Mouse (Mus musculus): Measurements from ENCODE around the gene Plekhg5.
A peak's percentile ranks its signal among the peaks of the same experiment; 100 is the strongest.

Plekhg5 gene

DNA sequence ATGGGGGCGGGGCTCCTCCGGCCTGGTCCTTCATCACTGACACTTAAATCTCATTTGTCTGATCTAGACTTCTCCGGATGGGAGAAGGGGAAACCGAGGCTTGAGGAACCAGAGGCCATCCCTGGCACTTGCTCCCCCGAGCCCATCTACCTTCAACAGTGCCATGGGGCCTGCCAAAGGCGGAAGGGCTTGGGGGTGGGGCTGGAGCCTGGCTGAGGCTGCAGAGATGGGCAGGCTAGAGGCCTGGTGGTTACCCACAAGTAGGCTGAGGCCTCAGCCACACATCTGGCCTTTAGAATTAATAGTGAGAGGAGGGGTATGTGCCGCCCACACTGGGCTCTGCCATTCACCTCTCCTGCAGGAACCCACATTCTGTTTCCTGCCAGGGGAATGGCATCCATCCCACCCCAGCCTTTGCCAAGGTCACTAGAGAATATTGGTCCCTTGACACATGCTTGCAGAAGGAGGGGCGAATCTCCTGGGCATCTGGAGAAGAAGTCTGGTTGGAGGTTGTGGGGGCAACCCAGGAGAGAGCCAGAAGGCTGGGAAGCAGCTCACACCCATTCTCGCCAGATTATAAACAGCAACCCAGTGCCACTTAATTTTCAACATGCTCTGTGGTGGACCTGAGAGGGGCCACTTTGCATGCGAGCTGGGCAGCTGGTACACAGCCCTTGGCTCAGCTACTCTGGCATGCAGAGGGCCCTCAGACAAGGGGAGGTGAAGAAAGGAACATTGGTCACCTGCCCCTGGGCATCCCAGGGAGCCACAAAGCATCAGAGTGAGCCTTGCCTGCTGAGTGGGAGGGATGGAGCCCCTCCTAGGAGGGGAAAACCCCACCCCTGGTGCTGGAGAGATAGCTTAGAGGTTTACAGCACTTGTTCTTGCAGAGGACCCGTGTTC, 1.6 kb upstream of the Plekhg5 start:
- no peak for DNase-seq

GRCm38 (mm10) chr4:152072655-152073054, 357 bp downstream of the Plekhg5 start:
- DNase-seq: no peak

DNA sequence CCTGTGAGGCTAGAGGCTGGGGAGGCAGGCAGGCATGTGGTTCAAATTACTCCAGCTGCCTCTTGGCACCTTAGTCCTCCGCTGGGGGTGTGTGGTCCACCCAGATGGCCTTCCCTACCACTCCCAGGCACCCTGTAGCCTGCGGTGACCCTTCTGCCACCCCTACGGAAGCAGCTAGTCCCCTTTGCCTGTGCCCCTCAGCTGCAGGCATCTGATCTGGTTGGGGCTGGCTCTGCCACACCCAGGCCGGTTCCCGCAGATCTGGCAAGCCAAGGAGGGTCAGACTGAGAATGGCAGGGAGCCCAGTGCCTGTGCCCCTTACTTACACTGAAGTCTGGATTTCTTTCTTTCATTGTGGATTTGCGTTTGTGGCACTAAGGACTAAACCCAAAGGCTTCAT, 1.4 kb downstream of the Plekhg5 start:
- DNase-seq: no peak

DNA sequence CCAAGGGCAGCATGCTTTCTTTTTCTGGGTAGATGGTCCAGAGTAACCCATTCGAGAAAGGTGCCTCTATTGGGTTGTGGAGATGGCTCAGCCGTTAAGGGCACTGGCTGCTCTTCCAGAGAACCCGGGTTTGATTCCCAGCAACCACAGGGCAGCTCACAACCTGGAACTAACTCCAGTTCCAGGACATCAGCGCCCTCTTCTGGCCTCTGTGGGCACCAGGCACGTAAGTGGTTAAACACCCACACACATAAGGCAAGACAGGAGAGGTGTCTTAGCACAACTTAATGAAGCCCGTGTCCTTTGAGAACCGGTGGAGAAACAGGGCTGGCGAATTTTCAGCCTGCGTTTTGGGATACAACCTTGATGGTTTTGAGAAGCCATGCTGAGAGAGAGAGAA, 2.2 kb downstream of the Plekhg5 start:
- DNase-seq: no peak

DNA sequence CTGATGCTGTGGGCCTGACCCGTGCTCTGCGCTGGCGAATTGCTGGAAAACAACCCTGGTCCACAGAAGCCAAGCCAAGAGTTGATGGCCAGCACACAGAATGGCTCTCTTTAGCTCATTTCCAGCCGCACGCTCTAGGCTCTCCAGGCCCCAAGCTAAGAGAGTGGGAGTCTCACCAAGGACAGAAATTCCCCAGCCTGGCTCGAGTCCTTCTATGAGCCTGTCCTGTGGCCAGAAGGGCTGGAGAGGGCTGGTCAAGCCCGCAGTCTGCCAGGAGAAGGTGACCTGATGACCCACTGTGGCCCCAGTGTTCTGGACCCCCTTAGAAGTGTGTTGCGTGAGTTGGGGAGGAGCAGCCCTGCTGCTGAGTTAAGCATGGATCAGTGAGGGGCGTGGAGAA, 4.9 kb downstream of the Plekhg5 start:
- DNase-seq: no peak

DNA sequence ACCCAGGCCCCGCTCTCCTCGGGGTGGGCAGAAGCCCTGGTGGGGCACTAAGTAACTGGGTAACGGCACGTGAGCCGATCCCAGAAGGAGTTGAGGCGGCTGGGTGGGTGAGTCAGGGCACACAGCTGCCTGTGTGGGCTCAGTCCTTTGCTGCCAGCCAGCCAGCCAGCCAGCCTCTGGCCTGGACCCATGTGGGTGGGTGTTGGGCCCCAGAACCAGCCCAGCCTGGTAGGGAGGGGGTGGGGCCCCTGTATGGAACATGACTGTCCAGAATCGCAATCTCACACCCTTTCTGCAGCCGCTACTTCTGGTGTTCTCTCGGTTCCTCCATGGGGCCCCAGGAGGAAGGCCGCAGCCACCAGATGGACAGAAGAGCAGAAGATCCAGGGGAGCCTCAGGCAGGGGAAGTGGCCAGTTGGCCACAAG, 5.8 kb downstream of the Plekhg5 start:
- DNase-seq: no peak

- no peak for DNase-seq
Measured at GRCm38 (mm10) chr4:152079261-152079660, 7.0 kb downstream of the Plekhg5 start.

- DNase-seq: no peak
Measured at GRCm38 (mm10) chr4:152079931-152080330, 7.6 kb downstream of the Plekhg5 start.

DNA sequence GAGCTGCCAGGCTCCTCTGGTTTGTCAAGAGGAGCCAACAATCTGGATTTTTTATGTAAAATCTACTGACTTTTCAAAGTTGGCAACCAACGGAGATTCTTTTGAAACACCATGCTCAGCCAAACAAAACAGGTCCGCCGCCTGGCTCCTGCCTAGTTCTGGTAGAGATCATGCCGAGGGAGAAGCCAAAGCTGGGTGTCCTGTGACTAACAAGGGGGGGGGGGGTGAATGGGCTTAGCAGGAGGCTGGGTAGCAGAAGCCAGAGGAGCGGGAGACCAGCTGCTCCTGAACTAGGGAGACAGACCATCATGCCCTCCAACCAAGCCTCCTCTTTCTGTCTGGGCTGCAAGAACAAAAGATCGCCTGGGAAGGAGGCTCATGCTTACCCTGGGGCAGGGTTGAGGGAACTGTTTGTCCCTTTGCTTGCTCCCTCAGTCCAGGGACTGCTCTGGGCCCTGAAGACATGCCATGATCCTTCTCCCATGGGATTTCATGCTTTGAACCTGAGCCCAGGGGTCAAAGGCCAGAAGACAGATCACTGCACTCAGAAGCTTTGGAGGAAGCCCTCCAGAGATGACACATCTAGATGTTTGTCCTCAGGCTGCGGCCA, 11.4 kb downstream of the Plekhg5 start:
- DNase-seq: no peak

- DNase-seq: no peak
Measured at GRCm38 (mm10) chr4:152084616-152085015, 12.3 kb downstream of the Plekhg5 start.

GRCm38 (mm10) chr4:152086505-152087210, 14.4 kb downstream of the Plekhg5 start:
- DNase-seq: peak; percentile 74

DNA sequence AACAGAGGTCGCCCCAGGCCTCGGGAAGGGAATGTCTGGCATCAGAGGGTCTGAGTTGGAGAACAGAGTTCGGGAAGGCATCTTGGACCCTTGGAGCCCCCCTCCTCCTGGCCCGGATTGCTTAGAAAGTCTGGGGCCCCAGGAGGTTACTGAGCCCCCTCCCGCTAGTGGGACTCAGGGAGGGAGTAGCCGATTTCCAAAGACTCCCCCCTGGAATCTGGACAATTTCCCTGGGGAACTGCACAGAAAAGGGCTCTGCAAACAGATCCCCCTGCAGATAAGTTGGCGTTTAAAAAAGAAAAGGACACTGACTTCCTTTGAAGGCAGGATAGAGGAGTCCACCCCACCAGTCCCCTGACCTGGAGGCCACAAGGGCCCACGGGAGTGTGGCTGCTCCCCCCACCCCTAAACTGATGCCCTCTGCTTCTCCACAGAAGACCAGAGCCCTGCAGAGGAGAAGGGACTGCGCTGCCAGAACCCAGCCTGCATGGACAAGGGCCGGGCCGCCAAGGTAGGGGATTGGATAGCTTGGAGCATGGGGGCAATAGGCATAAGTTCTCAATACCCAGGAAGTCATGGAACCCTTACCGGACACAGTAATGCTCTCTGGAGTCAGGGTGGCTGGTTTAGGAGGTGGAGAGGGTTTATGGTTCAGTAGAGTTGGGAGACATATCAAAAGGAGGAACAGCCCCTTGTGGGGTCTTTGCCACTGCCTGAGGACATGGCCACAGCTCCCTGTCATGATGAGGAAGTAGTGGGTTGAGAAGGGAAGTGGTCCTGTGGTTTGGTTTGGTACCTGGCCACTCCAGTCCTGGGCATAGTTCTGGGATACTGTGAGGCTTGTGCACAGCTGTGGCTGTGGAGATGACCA, 15.1 kb downstream of the Plekhg5 start:
- no peak for DNase-seq

DNA sequence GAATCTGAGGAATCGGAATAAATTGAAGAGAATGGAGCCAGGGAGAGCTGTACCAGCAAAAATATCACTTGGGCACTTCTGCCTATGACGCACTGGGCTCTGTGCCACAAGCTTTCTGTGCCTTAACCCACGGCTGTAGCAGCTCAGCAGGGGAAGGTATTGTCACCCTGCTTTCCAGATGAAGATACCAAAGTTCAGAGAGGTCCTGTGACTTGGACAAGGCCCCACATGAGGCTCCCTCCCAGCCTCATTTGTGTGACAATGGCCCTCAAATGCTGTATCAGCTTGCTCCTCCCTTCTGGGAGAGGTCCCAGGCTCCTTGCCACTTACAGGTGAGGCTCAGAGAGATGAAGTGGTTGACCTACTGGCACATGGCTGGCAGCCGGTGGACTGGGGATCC, 15.8 kb downstream of the Plekhg5 start:
- no peak for DNase-seq

DNA sequence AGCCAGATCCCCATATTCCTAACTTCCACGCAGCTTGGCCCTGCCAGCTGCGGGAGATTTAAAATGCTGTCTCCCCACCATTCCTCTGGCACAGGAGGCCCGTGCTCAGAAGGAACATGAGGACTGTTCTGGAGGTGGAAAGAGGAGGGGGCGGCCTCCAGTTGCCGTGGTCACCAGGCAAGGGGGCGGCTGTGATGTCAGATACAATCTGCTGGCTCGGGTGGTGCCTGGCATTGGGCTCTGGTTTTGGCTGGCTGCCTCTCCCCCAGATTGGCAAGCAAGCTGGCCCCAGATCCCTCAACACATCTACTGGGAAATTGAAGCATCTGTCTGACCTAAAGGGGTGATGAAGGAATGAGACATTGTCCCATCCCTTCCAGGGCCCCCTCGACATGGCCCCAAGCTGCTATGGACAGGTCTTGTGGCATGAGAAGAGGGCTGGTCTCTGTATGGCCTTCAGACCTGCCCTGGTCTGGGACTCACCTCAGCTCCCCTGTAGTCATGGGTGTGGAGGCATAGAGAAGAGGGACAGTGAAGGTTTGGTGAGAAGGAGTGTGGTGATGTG, 16.3 kb downstream of the Plekhg5 start:
- no peak for DNase-seq

DNA sequence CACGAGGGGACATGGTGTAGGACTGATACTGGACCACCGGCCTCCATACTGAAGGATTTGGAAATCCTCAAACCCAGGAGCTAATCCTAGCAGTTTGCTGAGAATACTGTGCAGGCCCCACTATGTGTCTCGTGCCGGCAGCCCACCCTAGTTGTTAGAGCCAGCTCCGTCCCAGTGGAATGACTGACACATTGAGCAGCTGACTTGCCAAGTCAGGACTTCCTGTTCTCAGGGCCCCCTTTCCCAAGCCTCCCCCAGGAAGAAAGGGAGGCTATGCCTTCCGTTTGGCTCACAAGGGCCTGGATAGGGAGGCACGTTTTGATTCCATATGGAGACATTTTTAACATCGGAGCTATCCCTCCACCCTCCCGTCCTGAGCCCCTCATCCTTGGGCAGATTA, 17.9 kb downstream of the Plekhg5 start:
- DNase-seq: no peak

GRCm38 (mm10) chr4:152092751-152093293, 20.5 kb downstream of the Plekhg5 start:
- DNase-seq: no peak

- DNase-seq: no peak
Measured at GRCm38 (mm10) chr4:152094233-152094632, 21.9 kb downstream of the Plekhg5 start.

GRCm38 (mm10) chr4:152095937-152096910, 23.9 kb downstream of the Plekhg5 start:
- DNase-seq: peak; percentile 79

- DNase-seq: no peak
Measured at GRCm38 (mm10) chr4:152096927-152097326, 24.6 kb downstream of the Plekhg5 start.

DNA sequence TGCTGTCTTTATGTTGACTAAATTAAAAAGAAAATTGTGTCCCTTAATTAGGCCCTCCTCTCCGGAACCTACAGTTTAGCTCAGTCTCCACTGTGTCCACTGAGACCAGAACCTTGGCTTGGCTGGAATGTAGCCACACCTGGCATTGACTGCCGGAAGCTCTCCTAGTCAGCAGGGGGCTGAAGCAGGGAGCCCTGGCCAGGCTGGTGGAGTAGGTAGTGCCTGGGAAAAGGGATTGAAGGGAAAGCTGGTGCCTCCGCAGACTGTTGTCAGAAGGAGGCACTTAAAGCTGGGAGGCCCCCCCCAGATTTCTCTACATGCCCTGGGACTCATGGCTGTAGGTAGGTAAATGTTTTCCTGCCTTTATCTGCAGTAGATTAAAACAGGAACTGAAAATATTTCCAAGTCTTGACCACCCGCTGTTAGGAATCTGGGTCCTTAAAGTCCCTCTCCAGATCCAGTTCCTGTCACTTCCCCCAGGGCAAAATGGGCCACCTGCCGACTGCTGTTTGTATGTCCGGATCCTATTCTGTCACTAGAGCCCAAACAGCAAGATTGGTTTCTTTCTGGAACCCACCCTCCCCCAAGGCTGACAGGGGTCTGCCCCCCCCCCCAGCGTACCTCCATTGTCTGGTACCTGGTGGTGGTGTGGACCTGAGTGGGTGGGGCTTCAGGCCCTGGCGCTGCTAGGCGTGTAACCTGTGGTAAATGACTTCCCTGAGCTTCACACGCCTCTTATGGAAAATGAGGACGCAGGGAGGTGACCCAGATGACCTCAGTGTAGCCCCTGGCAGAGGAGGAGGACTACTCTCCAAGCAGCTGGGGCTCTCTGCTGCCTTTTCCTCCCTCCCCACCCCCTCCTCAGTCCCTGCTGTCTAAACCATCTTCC, 25.9 kb downstream of the Plekhg5 start:
- no peak for DNase-seq

Measured in embryo, embryonic 11 days (tissue).